Mouse (Mus musculus) spleen, adult 18-20 months (tissue): ENCODE measurements around the gene Fdxacb1.
A peak's percentile ranks its signal among the peaks of the same experiment; 100 is the strongest.

ENCODE experiments used
- DNase-seq, 2 experiments: peaks; one replicate each; pipeline ENCODE4 v3.0.0; 2022; ENCODE audit warnings: mixed read lengths in 2 of 2

The Fdxacb1 gene

DNA sequence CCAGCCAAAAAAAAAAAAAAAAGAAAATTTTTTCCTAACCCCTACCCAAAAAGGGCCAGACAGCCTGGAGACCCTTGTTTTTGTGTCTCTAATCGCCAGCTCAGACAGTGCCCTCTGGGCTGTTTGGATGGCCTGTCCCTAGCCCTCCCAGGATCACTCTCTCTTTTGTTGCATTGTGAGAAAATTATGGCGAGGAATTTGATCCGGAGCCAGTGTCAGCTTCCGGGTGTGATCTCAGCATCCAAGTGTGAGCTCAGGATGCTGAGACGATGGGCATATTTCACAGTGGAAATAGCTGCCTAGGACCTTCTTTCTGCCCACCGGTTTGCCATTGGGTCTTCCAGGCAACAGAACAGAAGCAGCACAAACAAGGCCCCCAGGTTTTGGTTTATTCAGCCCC, 17.3 kb upstream of the Fdxacb1 start:
- DNase-seq = no peak

DNA sequence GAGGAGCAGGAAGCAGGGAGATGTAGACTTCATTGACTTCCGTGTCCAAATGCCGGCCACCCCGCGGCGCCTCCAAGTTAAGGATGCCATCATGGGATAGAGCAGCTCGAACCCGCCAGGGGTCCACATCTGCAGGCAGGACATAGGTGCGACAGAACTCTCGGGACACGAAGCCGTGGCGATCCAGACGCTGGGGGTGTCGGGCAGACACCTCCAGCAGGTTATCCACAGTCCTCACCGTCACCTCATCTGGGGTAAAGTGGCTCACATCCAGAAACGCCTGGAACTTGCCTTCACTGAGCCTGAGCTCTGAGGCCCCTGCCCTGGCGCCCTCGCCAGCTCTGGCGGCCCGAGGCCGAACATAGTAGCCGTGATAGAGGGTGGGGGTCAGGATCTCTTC, 16.7 kb upstream of the Fdxacb1 start, which contains the start of gene Cryab:
Cryab (plus strand) TSS at position 3 of the 400 bp plus-strand sequence.
- no peak for DNase-seq

DNA sequence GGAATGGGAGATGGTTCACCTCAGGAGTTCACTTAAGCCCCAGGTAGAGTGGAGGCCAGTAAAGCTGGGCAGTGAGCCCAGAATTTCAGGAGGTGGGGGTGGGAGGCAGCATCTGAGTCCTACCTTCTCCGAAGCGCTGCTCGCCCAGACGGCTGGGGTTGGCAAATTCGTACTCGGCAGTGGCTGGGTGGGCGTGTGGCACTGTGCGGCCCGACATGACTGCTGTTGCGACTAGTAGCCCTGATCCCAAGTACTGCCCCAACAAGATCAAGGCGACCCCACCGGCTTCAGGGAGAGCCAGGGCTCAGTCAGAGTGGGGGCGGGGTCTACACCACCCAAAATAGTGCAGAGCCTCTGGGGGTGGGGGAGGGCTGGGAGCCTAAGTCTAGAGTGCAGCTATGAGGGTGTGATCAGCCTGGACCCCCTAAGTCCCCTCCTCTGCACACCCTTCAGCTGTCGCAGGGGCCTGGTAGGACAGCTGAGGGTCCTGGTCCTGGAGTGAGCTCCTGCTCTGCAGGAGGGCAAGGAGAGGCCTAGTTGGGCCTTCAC, 15.9 kb upstream of the Fdxacb1 start, which contains the start of gene Hspb2:
Hspb2 (minus strand) TSS at position 301 of the 549 bp plus-strand sequence.
- DNase-seq = no peak

DNA sequence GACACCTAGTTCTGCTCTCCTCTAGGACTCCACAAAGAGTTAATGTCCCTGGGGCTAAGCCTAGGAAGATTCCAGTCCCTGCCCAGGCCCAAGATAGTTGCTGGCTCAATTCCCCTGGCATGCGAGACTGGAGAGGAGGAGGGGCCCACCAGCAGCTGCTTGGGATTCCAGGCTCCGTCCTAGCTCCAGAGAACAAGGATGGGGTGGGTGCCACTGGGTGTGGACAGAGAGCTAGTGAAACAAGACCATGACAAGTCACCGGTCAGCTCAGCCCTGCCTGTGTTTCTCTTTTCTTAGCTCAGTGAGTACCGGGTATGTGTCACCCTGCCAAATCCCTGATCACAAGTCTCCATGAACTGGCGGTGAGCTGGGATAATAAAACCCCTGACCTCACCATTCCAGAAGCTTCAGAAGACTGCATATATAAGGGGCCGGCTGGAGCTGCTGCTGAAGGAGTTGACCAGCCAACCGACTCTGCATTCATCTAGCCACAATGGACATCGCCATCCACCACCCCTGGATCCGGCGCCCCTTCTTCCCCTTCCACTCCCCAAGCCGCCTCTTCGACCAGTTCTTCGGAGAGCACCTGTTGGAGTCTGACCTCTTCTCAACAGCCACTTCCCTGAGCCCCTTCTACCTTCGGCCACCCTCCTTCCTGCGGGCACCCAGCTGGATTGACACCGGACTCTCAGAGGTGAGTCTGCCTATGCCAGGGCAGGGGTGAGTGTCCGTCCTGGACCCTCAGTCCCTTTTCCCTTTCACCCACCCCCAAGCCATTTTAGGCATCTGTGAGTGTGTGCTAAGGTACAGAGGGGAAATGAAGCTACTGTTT, 15.0 kb upstream of the Fdxacb1 start:
- DNase-seq = no peak

DNA sequence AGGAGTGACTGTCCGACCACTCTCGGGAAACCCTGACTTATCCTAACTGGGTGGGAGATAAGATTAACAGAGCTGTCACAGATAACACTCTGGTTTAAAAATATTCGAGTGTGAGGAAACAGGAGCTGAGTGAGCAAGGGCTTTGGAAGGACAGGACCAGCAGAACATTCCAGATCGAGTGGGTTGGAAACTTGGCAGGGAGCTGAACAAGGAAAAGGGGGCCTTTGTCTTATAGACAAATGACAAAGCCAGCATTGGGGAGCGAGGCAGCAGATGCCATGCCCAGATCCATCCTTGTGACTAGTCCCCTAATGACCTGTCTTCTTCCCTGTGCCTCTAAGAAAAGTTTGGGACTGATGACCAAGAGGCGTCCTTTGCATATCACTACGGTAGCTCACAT, 14.1 kb upstream of the Fdxacb1 start:
- DNase-seq = no peak

DNA sequence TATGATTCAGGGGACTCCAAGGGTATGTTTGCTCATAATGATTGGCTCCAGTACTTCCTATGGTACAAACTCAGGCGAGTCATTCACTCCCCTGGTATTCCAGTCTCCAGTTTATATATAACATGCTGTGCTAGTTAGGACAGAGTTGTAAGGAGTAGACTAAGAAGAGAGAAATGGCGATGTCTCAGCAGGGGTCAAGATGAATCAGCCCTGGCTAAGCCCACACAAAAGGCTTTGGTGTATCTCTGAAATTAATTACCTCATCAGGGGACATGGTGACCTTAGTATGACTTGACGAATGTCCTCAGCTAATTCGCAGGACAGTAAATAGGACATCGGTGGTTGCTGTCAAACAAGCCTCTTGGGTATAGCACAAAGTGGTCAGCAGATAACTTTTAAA, 11.3 kb upstream of the Fdxacb1 start:
- DNase-seq = no peak

DNA sequence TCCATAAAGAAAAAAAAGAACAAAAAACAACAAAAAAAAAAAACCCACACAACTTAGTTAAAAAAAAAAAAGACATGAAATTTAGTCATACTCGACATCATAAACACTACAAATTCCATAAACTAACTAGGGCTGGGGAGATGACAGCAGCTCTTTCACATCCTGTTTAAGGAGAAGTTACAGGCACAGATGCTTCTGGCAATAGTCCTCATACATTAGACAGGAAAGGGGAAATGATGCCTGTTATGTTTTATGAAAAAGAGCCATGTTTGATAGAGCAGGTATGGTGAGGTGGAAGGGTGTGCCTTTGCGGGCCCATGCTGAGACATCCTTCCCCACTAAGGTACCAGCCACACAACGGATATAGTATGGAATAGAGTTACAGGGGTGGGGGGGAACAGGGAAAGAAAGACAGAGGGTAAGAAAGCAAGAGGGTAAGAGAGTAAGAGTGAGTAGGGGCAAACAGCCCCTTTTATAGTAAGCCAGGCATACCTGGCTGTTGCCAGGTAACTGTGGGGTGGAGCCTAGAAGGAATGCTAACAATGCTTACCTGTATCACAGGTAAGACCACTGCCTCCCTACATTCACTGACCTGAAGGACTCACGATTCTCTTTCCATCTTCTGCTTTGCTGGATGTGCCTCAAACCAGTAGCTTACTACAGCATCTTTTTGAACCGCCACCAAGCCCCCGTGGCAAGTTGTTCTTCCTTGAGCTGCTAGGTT, 6.4 kb upstream of the Fdxacb1 start:
- no peak for DNase-seq

DNA sequence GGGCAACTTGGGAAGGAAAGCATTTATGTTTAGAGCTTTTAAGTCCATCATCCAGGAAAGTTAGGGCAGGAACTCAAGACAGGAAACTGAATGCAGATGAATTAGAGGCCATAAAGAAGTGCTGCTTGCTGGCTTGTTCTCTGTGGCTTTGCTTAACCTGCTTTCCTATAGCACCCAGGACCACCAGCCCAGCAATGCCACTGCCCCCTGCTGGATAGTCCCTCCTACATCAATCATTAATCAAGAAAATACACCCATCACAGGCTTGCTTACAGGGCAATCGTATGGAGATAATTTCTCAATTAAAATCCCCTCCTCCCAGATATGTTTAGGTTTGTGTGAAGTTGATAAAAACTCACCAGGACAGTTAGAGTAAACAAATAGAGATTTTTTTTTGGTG, 4.7 kb upstream of the Fdxacb1 start:
- no peak for DNase-seq

DNA sequence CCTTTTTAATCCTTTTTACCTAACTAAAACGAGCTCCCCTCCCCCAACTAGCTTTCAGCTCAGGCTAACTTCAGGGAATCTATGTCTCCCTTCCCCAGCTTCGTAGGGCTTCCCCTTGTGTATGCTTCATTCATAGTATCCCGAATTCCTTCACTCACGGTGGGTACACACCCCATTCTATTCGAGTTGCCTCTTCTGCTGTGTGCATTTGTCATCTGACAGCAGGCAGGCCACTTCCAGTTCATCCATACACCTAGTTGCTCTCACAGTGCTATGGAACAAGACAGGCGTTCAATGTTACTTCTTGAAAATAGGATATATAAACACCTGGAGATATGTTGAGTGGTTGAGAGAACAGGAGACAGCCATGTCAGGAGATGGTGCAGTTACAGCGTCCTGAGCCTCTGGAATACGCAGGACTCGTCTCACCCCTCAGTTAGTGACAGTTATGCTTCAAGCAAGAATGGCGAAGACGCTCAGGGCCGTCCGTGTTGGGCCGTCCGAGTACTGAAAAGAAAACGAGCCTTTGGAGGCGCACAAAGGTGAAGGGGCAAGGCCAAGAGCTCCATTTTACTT, 417 bp upstream of the Fdxacb1 start:
- DNase-seq = no peak

DNA sequence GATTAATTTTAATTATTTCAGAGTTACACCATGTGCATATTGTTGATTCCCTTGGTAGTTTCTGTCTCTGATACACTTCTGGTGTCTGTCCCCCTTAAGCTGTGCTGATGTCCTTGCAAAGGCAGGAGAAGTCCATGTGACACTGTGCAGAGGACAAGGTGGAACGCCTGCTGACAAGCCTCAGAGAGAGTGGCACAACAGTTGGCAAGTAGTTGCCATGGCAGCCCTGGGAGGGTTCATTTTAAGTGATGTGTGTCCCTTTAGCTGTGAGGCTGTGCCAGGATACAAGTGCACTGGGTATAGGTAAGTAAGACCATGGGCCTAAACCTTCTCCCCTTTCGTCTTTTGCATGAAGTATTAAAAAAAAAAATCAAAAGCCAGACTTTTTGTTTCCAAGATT, 2.0 kb downstream of the Fdxacb1 start:
- no peak for DNase-seq

DNA sequence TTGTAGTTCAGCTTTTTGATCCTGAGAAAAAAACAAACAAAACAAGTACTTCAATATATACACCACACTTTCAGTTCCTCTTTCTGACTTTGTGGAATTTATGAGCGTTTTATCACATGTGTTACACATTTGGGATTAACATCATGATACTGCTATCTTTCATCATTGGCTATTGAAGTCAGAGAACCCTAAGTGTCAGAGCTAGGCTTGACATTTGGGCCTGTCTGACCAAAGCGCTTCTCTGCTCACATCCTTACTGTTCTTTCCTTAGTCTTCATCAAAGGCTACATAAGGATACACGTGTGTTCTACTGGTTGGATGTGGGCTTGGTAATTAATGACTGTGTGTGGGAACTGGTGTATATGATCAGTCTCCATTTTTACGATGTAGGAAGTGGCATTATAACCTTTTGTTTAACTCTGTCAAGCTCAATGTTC, 6.0 kb downstream of the Fdxacb1 start:
- DNase-seq = no peak

DNA sequence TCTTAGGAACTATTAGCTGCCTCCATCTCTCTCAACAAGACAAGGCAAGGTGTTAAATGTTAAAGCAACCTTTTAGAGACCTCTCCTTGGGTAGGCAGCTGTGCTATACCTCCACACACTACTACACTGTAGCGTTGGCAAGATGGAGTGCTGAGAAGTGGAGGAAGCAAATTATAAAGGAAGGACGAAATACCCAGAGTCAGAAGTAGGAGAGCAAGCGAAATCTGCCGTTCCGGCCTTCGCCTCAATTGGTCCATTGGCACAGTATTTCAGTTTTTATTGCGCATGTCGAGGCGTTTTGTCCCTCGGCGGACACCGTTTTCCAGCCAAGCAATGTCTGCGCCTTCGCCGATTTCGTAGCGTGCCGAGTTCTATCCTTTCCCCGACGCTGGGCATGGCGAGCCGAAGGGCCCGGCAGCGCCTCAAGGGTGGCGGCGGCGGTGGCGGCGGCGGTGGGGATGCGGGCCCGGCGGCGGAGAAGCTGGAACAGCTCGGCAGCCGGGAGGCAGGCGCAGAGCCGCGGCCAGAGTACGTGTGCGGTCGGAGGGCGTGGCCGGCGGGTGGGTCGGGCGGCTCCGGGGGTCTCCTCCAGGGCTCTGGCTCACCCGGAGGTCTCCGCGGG, 7.1 kb downstream of the Fdxacb1 start, which contains the start of the genes Alg9 and 1110032A03Rik:
Alg9 (plus strand) TSS at position 29 of the 622 bp plus-strand sequence.
1110032A03Rik (minus strand) TSS at position 530 of the 622 bp plus-strand sequence.
- peak; percentile 70 to 89 for DNase-seq

DNA sequence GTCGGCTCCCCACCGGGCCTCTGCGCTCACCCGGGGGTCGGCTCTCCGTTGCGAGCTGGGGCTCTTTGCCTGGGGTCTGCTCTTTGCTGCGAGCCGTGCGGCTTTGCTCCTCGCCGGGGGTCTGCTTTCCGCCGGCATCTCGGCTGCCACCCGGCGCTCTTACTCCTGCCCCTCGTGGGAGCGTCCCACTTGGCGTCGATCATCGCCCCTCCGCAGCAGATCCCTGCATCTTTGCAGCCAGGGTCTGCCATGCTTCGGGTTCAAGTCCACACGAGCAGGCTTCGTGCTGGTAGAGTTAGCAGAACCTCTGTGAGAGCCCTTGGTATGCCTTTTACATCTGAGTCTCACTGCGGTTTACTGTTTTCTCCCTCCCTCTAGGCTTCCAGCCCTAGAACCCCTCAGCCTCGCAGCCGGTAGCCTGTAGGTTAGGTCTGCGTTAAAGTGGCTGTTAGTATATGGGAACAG, 7.7 kb downstream of the Fdxacb1 start:
- DNase-seq = no peak

DNA sequence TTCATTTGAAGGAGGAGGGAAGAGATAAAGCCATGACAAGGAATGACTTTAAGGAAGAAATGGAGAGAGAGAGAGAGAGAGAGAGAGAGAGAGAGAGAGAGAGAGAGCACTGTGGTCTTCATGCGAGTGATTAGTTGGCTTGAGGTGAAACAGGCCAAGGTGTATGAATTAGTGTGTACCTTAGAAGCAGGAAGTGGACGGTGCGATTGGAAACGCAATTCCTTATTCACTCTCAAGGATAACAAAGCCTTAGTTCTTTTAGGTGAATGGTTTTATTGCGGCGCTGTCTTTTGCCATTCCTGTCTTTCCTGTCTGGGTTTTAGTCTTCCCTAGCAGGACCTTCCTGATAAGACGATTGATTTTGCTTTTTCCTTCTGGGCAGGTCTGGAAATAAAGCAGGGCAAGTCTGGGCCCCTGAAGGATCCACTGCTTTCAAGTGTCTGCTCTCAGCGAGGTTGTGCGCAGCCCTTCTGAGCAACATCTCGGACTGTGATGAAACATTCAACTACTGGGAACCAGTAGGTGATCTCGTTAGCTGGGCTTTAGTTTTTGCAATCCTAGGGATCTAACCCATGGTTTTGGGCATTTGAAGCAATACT, 8.2 kb downstream of the Fdxacb1 start:
- DNase-seq = no peak

DNA sequence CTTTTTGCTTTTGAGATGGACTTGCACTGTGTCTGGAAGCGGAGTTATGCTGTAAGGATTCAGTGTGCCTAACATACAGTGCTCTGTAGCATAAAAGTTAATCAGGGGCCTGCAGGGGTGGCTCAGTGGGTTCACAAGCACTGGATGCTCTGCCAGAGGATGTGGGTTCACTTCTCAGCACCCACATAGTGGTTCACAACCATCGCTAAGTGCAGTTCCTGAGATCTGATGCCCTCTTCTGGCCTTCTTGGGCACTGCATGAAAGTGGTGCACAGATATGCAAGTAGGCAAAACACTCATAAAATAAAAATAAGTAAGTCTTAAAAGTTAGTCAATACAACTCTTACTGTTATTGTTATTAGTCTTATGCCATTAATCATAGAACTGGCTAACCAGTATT, 14.1 kb downstream of the Fdxacb1 start:
- DNase-seq = peak in 1 of 2 experiments; percentile 45

DNA sequence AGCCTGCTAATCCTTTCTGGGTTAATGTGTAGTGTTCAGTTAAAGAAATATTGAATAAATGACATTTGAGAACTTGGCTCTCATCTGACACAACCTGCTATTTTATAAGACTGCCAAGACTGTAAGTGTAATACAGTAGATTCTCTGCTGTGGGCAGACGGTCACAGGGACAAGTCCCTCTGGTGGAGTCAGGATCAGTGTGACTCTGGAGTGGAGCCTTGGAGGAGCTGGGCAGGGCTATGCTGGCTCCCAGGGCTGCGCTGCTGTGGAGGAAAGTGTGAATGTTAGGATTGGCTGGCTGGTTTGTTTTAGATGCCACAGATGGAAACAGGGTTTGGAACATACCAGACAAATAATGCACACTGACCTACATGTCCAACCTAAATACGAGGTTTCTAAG, 27.2 kb downstream of the Fdxacb1 start:
- DNase-seq = no peak

DNA sequence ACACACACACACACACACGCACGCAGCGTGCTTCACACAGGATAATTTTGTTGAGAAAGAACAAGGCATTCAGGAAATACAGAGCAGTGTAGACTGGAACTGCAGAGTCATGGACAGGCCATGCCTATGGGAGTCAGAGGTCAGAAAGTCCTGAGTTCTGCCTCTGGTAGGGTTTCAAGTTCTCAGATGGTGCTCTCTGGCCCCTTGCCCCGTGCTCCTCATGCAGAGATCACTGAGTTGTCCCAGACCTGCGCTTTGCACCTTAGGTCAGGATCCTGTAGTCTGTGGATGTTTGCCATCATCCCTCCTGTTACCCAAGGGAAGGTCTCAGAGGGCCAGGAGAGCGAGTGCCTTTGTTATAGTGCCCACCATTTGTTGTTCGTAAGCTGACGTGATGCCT, 28.7 kb downstream of the Fdxacb1 start:
- DNase-seq = no peak

DNA sequence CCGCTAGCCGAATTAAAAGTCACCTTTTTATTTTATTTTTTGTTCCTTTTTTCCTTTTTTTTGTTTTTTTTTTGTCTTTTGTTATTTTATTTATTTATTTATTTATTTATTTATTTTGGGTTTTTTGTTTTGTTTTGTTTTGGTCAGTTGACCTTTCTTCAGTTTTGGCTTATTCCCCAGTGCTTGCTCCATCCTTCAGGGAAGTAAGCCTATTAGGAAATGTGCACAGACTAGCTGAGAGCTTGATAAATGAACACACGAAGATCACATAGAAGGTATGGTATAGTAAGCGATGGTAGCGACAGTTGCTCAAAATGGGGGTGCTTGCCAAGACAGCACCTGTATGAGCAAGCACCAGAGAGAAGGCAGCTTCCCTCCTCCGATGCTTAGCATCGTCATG, 29.6 kb downstream of the Fdxacb1 start:
- no peak for DNase-seq

DNA sequence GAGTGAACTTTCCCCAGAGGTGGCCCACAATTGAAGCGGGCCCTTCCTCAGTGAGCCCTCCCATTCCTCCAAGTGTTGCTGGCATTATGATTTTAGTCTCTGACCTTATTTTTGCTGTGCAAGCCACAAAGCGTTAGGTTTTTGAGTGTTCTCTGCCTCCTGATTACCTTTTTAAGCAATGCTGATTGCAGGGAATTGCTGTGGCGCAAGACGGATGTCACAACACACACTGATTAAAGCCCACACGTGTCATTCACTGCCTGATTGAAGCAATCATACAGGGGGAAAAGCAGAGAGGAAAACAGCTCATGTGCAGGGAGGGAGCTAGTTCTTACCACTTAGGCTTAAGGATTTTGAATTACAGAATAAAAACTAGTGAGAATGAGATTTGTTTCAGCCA, 30.3 kb downstream of the Fdxacb1 start:
- no peak for DNase-seq

DNA sequence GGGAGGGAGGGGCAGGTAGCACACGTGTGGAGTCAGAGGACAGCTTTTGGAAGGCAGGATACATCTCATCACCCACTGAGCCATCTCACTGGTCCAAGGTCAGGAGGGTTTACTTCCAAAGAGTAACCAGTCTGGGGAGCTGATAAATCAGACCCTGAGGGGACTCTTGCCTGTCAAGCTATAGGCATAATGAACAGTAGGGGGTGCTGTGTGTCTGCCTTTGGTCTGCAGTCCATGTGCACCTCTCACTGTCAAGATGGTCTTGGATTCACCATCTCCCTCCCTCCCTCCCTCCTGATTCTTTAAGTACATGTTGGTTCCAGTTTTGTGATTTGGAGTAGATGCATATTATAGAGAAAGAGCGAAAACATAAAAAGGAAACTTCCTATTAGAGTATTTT, 32.9 kb downstream of the Fdxacb1 start:
- DNase-seq = peak in 1 of 2 experiments; percentile 32

DNA sequence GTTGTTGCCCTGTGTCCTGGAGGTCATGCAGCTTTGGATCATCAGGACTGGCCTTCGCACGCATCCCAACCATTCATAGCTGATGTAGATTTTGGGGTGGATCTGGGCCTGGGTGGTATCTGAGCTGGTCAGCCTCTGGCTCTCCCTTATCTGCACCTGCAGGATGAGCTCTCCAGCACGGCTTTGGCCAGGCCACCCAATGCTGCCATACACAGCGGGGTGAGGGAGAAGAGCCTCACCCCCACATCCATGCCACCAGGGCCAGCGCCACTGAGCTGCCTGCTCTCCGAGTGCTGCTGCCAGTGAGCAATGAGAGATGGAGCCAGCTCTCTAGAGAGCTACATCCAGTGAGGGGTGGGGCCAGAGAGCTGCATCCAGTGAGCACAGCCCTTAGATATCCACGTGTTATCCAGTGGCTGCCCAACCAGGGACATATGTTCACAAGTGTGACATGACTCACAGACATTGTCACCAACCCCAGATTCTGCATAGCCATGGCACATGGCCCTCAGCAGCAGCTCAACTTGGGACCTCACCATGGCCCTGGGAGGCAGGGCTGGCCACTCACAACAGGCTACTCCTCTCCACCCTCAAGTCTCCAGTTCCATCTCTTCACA, 35.1 kb downstream of the Fdxacb1 start:
- DNase-seq = no peak

DNA sequence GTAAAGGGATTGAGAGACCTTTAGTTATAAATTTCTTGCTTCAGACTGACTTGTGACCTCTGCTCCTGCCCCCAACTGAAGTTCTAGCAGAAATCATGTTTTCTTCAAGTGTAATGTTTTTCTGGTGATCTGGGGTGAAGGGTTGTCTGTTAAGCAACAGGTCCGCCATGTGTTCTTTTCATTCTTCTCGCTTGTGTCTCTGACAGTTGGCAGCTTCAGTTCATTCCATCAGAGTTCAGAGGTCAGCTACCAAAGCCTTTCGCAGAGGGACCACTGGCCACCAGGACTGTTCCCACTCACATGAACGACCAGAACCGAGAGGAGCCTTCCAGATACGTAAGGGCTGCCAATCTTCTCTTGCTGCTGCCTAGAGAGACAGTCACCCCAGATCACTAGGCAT, 40.4 kb downstream of the Fdxacb1 start:
- DNase-seq = no peak
